Mouse (Mus musculus) layer of hippocampus, adult 2 months (tissue): ENCODE data around the gene Ncaph2. TPM values are rescaled to one million over a fixed set of nuclear protein-coding genes. Genes with fewer than 3 reads are reported as not detected.

Source experiments
- DNase-seq, 2 experiments: peaks; one replicate each; pipeline ENCODE4 v3.0.0; 2022; ENCODE audit warnings: low spot score in 2 of 2
- H3K27ac ChIP-seq: fragments of 200-600 bp; 2 replicates; pipeline ENCODE4 v1.8.1; 2022
- H3K4me3 ChIP-seq: fragments of 200-600 bp; 2 replicates; pipeline ENCODE4 v1.8.1; 2022; ENCODE audit warnings: mild to moderate bottlenecking
- CTCF ChIP-seq: fragments of 200-600 bp; conservative IDR thresholded peaks from 2 replicates; pipeline ENCODE4 v1.8.1; 2022; ENCODE audit warnings: antibody characterized with exemption, mild to moderate bottlenecking, moderate library complexity
- microRNA-seq, 2 experiments: library from miRNA; unstranded; fragments of <30 nt; microRNA quantifications; one replicate each; pipeline ENCODE4 v1.2.0; 2021
- total RNA-seq, 2 experiments: library from RNA; stranded (reverse); gene quantifications; 2 replicates each; pipeline ENCODE4 v1.2.3; 2021

Ncaph2 gene
- total RNA-seq, 2 experiments from 2014 or later = 97.6 to 101 TPM

- no peak overlapping the region for H3K27ac ChIP-seq
- H3K4me3 ChIP-seq = no peak overlapping the region
- no peak for DNase-seq
- no peak for TF ChIP-seq CTCF
Observed at GRCm38 (mm10) chr15:89404831-89405623, 49.5 kb downstream of the Ncaph2 start.

GRCm38 (mm10) chr15:89406691-89407090 lies 51.2 kb downstream of the Ncaph2 start:
- no peak for DNase-seq
- TF ChIP-seq CTCF = no peak
- no peak overlapping the region for H3K4me3 ChIP-seq
- no peak overlapping the region for H3K27ac ChIP-seq

DNA sequence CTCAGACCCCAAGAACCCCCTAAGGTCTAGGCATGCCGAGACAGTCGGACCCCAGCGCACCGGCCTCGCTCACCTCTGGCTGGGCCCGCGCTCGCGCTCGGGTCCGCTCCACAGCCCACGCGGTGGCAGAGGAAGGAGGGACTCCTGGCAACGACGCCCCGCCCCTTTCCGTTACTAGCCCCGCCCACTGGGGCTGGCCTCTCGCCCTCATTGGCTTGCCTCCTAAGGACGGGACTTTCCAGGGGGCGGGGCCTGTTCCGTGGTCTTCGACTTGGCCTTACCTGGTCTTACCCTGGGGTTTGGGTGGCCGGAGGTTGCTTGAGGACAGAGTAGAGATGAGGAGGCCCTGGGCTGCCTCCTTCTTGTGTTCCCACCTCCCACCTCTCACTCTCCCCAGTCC lies 54.6 kb downstream of the Ncaph2 start, which contains the start of gene Syce3:
Gene Syce3 (minus strand): TSS at position 386 of the 400 bp plus-strand sequence.
- DNase-seq = no peak
- Histone ChIP-seq H3K27ac (no peak within 1 kb of the TSS), H3K4me3 (no peak within 1 kb of the TSS)
- TF ChIP-seq CTCF = no peak

GRCm38 (mm10) chr15:89415282-89415681 lies 59.8 kb downstream of the Ncaph2 start:
- DNase-seq = no peak
- H3K4me3 ChIP-seq = no peak overlapping the region
- TF ChIP-seq CTCF = no peak
- H3K27ac ChIP-seq = no peak overlapping the region

- no peak for TF ChIP-seq CTCF
- DNase-seq = no peak
- Histone ChIP-seq H3K4me3 (no peak overlapping the region), H3K27ac (no peak overlapping the region)
Observed at GRCm38 (mm10) chr15:89421938-89422337, 66.4 kb downstream of the Ncaph2 start.

Small RNA genes within 50 kb of the gene (microRNA-seq; reads per million reads assigned to microRNA genes)
- gene Mir6959 = 4.2 to 5.4 reads per million in 2 experiments

Other genes with a start within 250 kb of the Ncaph2 start
- gene Tubgcp6, start 232.6 kb upstream of the Ncaph2 start, total RNA-seq = 10 to 100 TPM; 31.0 to 31.5 TPM
- gene Hdac10, start 227.0 kb upstream of the Ncaph2 start, total RNA-seq = 10 to 100 TPM; 16.3 to 17.9 TPM
- gene Mapk12, start 215.0 kb upstream of the Ncaph2 start, total RNA-seq = 1 to 10 TPM; 4.4 to 5.6 TPM
- gene Mapk11, start 206.1 kb upstream of the Ncaph2 start, total RNA-seq = 10 to 100 TPM; 21.6 to 25.8 TPM
- gene Plxnb2, start 174.9 kb upstream of the Ncaph2 start, total RNA-seq = 10 to 100 TPM; 49.7 to 59.1 TPM
- gene Dennd6b, start 159.2 kb upstream of the Ncaph2 start, total RNA-seq = 10 to 100 TPM; 39.6 to 41.5 TPM
- 100 to 1,000 TPM; 170 to 172 TPM for gene Ppp6r2, start 144.2 kb upstream of the Ncaph2 start, total RNA-seq
- gene Sbf1, start 40.4 kb upstream of the Ncaph2 start, total RNA-seq = 100 to 1,000 TPM; 356 to 361 TPM
- gene Adm2, start 33.0 kb upstream of the Ncaph2 start, total RNA-seq = not detected
- not detected for gene Miox, start 21.3 kb upstream of the Ncaph2 start, total RNA-seq
- 10 to 100 TPM; 14.8 to 20.0 TPM for gene Lmf2, start 60 bp upstream of the Ncaph2 start, total RNA-seq
- 10 to 100 TPM; 28.7 to 33.3 TPM for gene Sco2, start 18.1 kb downstream of the Ncaph2 start, total RNA-seq
- gene Tymp, start 21.3 kb downstream of the Ncaph2 start, total RNA-seq = 1 to 10 TPM; 1.3 TPM
- gene Odf3b, start 23.6 kb downstream of the Ncaph2 start, total RNA-seq = 1 to 10 TPM; 1.9 to 2.9 TPM
- gene Klhdc7b, start 29.2 kb downstream of the Ncaph2 start, total RNA-seq = under 1 TPM; 0.59 to 0.71 TPM
- gene Syce3, start 54.8 kb downstream of the Ncaph2 start, total RNA-seq = not detected
- gene Cpt1b, start 70.1 kb downstream of the Ncaph2 start, total RNA-seq = 1 to 10 TPM; 1.3 to 3.1 TPM
- gene C730034F03Rik, start 73.9 kb downstream of the Ncaph2 start, total RNA-seq = 1 to 10 TPM; 1.8 to 3.4 TPM
- gene Gm44502, start 74.0 kb downstream of the Ncaph2 start, total RNA-seq = under 1 TPM in 1 of 2 experiments, not detected in 1; 0.66 TPM
- 10 to 100 TPM; 38.9 to 48.2 TPM for gene Chkb, start 74.2 kb downstream of the Ncaph2 start, total RNA-seq
- 100 to 1,000 TPM; 254 to 279 TPM for gene Mapk8ip2, start 98.2 kb downstream of the Ncaph2 start, total RNA-seq
- 10 to 100 TPM; 29.2 to 31.4 TPM for gene Arsa, start 121.7 kb downstream of the Ncaph2 start, total RNA-seq
- 100 to 1,000 TPM; 243 to 251 TPM for gene Shank3, start 143.9 kb downstream of the Ncaph2 start, total RNA-seq
- 1 to 10 TPM in 1 of 2 experiments, under 1 TPM in 1; 0.92 to 1.3 TPM for gene Acr, start 212.6 kb downstream of the Ncaph2 start, total RNA-seq
- gene Rabl2, start 236.2 kb downstream of the Ncaph2 start, total RNA-seq = 10 to 100 TPM; 29.6 to 29.9 TPM